Mouse (Mus musculus): Measurements from ENCODE around the gene Ctnnbip1.
A peak's percentile ranks its signal among the peaks of the same experiment; 100 is the strongest.

The Ctnnbip1 gene

DNA sequence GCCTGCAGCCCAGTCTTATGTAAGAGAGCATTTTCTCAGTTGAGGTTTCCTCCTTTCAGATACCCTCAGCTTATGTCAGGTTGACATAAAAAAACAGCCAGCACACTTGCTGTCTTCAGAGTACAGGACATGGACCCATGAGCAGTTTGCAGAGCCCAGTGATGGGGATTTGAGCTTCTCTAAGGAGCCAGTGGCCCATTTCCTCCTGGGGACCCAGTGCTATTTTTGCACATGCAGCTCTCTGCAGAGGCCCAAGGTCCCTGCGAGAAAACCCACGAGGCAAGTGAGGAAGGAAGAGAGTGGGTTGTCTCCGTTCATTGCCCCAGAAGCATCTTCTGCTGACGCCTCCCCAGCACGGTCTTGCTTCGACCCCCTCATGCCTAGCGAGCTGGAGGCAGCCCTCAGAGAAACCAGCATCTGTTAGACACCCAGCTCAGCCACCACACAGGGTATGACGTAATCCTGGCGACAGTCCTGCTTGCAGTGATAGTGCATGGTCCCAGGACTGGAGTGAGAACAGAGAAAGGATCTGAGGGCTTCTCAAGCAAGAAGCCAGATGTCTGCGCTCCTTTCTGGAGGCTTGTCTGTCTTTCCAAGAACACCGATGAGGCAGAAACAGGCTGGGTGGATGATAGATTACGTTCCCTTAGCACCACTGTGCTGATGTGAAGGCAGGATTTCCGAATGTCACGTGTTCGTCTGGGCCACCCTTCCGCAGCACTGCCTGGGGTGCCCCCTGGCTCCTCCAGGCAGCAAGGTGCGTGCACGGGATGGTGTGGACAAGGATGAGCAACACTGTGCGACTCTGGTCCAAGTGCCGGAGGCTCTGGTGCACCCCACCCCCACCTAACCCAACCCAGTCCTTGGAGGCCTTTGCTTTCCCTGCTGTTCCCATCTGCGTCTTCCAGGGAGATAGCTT, 44.2 kb downstream of the Ctnnbip1 start:
- no peak for DNase-seq (ENCODE audit: low read depth, low spot score)

DNA sequence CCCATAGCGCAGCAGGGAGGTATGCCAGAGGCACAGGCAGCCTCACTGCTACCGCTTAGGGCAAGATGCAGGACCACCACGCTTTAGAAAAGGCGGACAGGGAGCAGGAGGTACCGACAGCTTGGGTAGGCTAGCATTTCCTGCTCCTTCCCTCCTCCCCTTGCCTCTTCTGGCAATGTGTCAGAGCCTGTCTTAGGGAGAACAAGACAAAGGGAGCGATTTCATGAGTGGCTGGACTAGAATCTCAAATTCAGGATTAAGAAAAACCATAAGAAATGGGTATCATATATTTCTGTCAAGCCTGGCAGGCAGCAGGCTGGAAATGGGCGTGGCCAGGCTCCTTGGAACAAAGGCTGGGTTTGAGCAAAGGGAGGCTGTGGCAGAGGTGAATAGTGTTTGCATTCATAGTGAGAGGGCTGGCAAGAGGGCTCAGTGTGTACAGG, 44.9 kb downstream of the Ctnnbip1 start:
- DNase-seq (ENCODE audit: low read depth, low spot score) = no peak

DNA sequence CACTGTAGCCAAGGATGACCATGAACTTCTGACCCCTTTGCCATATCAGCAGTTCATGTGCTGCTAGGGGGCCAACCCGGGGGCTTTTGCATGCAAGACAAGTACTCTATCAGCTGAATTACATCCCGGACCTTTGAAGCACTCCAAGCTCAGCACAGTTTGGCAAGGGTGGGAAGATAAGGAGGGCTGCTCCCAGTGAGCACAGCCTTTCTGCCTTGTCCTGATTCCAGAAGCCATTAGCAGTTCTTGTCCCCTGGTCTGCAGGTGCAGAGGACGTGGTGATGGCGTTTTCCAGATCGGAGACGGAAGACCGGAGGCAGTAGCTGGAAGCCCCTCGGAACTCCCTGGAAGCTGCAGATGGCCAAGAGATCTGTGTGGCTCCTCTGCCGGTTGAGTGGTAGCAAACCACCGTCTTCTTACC, 45.9 kb downstream of the Ctnnbip1 start:
- DNase-seq (ENCODE audit: low read depth, low spot score) = no peak

DNA sequence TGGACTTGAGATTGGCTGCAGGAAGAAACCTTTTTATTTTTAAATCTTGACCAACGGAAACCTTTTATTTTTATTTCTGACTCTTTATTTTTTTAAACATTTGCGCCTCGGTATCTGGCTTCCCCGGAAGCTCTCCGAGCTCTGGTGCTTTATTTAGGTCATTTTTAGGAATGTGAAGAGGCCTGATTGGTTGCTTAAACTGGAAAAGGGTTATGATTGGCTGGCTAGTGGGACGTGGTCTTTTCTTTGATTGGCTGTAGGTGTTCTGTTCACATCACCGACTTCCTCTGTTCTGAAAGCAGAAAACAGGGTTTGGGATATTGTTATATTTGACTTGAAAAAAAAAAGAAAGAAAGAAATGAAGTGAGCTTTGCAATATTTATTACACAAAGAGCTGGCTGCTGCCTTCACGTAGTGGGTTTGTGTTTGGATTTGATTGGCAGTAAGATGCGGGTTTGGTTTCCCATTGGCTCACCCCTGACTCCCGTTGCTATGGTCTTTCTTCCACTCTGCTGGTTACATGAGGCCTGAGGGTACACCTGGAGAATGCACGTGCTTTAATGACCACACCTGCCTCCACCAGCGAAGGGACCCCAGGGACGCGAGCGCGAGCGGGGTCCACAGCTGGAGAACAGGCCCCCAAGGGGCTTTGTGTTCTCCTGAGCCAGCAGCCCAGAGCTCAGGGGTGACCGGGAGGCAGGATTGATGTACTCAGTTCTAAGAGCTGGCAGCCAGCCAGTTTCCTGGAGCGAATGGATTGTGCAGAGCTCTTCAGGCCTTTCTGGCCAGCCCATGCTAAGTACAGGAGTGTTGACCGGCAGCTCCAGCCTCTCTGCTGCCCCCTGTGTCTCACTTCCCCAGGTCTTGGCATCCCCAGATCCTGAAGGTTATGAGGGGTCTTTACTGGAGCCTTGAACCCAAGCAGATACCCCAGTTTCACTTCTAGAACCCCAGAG, 46.7 kb downstream of the Ctnnbip1 start:
- peak; percentile 54 for DNase-seq (ENCODE audit: low read depth, low spot score)

DNA sequence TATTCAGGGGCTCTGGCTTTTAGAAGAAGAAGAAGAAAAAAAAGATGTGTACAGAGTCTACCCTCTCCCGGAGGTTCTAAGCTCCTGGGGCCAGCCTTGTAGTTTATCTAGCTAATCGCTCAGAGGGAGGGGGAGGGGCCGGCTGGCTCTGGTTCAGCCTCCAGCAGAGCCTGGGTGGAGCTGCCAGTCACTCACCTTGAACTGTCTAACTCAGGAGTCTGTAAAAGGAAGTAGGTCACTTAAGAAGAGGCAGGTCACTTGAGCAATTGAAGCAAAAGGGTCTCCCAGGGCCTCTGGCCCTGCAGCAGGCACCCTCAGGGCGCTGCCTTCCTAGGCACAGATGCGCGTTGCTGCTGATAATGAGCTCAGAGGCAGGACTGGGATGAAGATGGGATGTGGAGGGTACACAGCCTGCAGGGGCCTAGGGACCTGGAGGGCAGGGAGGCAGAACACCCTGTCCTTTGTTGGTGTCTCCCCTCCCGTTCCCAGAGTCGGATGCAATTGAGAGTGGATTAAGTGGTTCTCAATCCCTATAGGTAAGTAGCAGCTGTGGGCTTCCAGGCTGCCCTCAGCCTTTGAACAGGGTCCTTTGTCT, 49.5 kb downstream of the Ctnnbip1 start:
- DNase-seq (ENCODE audit: low read depth, low spot score) = peak; percentile 85

DNA sequence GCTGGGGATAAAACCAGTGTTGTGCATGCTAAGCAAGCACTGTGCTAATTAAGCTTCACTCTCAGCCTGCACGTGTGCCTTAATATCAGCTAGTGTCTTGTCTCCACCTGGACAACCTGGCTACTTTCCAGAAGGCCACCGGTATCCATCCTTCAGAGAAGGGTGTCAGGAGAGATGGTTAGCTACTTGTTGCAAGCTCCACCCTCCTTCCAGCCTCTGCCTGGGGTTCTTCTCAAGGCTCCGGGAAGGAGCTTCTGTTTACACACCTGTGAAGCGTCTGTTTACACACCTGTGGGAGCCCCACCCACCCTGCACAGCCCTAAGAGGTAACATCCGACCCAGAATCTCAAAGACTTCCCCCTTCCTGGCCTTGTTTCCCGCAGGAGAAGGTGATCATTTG, 50.6 kb downstream of the Ctnnbip1 start:
- no peak for DNase-seq (ENCODE audit: low read depth, low spot score)

DNA sequence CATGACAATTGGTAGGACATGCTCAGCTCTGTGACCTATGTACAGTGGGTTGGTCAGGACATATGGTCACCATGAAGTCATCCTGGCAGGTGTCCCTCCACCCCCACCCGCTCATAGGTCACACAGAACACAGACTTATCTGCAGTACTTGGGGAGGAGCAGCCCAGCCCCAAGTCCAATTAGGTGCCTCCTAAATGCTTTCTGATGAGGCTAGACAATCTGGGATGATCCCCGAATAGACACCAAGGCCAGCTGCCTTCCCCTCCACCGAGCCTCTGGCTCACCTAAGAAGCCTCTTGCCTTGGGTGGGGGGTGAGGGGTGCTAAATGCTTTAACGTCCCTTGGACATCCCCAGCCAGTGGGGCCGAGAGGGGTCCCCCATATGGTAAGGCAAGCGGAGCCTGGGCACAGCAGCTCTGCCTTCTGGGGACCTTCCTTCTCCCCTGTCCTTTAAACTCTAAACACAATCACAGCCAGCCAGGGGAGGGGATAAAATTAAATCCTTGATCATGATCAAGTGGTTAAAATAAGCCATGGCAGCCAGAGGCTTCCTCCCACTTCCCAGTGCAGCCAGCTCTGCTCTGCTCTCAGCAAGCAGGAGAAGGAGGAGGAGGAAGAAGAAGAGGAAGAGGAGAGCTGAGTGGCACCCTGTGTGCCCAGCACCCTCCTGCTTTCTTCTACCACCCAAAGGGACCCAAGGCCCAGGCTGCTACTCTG, 51.9 kb downstream of the Ctnnbip1 start:
- no peak for DNase-seq (ENCODE audit: low read depth, low spot score)

DNA sequence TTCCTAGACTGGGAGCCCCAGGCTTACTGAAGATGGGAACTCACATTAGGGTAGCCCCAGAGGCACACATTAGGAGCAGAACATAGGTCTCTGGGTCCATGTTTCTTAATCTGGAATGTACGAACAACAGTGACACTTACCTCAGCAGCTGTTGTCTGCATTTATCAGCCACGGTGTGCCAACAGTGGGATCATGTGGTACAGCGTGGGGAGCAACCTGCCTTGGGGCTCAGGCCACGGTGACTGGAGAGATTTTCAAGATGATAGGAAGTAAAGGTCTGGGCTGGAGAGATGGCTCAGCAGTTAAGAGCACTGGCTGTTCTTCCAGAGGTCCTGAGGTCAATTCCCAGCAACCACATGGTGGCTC, 52.4 kb downstream of the Ctnnbip1 start:
- DNase-seq (ENCODE audit: low read depth, low spot score) = no peak

DNA sequence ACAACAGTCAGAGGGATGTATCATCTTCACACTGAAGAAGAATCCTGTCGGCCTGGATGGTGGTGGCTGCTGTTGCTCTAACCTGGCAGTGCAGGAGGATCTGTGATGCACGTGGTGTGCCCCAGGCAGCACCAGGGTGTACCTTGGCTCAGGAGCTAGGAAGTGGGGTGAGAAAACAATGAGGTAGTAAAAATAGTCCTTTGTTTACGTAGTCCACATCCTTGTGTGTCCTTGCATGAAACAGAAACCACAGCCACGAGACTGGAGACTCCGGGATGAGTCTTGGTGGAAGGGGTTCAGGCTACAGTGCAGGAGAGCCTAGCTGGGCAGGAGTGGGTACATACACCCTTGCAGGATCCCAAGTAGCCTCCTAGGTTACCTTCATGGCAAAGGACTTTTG, 53.2 kb downstream of the Ctnnbip1 start:
- no peak for DNase-seq (ENCODE audit: low read depth, low spot score)

DNA sequence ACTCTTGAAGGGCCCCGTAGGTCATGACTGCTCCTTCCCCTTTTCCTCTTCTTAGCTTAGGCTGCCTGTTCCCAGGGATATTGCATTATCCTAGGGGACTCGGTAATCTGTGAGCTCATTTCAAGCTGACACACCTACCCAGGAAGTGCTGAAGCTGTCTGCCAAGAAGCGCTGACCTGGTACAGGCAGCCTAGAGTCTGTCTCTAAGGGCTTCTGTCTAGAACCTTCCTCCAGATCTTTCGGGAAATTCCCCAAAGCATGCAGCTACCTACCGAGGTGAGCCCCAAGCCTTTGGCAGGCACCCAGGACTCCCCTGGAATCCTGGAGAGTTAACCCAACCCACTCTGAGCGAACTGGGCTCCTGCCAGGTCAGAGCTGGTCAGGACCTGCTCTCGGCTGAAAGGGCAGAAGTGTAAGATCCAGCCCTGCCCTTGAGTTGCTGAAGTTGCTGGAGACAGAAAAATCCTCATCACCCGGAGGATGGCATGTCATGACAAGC, 53.7 kb downstream of the Ctnnbip1 start:
- DNase-seq (ENCODE audit: low read depth, low spot score) = no peak

DNA sequence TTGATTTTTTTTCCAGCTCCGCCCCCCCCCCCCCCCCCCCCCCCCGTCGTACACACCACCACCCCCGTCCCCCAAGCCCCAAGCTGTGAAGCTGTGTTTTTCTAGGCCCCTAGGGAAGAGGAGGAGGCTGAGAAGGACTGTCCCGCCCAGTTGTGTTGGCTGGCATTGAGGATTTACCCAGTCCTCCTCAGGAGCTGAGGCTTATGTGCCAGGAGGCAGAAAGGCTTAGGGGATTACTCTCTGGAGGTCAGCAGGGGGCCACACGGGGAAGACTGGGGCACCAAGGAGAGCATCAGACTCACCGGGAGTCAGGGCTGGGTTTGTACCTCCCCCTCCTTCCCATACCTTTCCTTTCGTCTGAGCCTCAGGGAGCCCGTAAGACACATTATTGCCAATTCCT, 54.4 kb downstream of the Ctnnbip1 start:
- no peak for DNase-seq (ENCODE audit: low read depth, low spot score)

DNA sequence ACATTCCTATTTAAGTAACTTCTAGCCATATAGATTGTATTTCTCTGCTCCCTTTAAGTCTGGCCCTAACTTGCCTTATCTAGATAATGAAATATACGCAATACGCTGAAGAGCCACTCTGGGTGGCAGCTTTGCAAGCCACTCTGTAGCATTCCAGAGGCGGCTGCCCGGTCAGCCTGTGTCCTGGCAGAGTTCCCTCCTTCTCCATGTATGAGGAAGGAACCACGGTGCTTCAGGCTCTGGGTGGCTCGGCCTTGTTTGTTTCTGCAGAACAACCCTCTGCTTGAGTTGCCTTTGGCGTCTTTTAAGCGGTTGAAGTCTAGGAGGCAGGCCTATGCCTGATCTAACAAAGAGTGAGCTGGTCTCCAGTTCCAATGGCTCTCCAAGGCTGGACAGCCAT, 54.8 kb downstream of the Ctnnbip1 start:
- no peak for DNase-seq (ENCODE audit: low read depth, low spot score)

DNA sequence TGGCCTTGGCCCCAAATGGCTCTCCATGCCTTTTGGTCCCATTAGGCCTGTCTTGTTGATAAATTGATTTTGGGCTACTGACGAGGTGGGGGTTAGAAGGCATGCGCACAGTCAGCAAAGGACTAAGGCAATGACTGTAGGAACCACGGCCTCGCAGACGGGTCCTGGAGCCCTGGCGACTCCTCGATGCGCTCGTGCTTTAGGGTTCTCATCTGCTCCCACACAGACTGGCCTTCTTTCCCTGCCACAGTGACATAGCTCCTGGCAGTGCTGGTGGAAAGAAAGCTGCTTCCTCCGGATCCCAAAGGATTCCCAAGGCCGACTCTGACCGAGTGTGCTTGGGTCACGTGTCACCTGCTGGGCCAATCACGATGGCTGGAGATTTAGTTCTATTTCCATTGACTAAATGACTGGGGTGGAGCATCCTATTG, 56.4 kb downstream of the Ctnnbip1 start:
- peak; percentile 84 for DNase-seq (ENCODE audit: low read depth, low spot score)

DNA sequence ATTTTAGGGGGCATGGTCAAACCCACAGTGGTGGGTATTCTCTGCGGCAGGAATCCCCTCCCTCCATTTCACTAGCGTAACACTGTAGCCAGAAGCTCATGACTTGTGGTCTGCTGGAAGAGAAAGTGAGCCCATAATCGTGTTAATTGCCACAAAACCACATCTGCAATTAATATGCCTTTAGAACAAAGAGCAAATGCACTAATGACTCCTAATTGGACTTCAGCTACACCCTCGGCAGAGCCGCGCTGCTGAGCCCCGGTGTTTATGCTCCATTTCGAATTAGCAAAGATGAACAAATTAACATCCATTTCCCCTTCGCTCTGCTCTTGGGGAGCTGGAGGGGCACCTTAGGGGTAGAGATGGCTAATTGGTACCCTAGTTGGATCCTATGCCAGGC, 58.0 kb downstream of the Ctnnbip1 start:
- DNase-seq (ENCODE audit: low read depth, low spot score) = no peak

DNA sequence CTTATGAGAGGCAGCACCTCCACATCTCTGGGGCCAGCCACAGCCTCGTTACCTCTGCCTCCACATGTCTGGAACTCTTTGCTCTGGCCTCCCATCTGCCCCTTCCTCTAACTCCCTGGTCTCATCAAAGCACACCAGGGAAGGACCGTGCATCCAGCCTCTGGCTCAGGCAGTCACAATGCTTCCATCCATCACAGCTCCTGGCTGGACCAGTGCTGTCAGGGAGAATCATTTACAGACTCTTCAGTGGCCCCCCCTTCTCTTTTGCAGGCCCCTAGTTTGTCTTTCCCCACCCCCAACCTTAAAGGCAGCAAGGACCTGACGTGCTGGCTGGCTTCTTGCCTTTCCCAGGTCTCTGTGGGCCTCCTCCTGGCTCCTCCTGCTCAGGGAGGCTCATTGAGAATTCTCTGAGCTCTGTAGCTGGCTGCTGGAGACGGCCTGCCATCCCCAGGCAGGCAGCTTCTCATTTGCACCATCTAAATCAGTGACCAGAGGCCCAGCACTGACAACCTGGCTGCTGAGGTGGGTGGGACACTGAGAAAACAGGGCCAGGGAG, 59.0 kb downstream of the Ctnnbip1 start:
- DNase-seq (ENCODE audit: low read depth, low spot score) = no peak

DNA sequence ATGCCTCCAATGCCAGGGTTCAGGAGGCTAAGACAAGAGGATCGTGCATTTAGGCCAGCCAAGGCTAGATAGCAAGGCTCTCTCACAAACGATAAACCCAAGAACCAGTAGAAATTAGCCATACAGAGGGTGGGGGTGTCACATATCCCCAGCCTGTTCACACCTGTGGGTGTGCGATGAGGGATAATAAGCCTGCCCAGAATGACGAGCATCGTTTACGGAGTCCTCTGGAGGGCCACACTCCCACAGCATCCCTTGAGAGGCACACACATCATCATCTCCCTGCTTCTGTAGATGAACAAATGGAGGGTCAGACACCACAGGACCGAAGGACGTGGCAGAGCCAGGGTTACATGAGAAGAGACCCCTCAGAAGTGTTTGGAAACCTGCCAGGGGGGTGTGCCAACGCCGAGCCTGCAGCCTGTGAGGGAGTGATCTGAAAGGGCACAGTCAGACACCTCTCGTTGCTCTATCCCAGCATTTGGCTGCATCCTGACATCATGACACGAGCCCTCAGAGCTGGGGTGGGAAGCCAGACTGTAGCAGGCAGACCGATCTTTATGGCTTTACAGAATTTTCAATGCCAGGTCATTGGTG, 60.1 kb downstream of the Ctnnbip1 start:
- DNase-seq (ENCODE audit: low read depth, low spot score) = no peak

DNA sequence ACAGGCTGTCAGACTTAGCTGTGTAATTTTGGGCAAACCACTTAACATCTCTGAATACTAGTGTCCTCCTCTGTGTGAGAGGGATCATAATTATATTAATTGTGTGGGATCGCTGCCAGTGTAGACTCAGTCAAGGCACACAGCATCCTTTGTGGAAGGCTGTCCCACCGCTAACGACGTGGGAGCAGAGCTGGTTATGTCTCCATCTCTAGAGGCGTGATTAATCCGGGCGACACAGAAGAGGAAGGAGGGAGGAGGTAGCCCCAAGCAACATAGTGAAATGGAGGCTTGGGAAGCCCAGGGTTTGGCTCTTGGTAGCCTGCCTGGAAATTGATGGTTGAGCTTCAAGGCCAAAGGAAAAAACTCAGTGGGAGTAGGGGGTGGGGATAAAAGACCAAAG, 60.8 kb downstream of the Ctnnbip1 start:
- no peak for DNase-seq (ENCODE audit: low read depth, low spot score)

DNA sequence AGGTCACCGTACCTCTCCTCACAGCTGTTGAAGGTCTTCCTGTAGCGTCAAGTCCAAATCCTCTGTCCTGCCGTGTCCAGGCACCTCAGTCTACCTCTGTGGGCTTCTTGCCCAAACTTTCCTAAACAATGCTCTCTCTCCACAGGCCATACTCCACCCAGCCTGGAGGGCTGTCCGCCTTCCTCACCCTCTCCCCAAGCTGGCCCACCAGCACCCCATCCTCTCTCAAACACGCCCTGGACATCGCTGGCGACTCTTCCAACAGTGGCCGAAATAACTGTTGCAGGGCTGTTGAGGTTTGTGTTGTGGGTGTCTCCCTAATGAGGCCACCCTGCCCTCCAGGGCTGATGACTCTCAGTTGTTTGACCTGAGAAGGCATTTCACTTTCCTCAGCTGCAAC, 67.2 kb downstream of the Ctnnbip1 start:
- no peak for DNase-seq (ENCODE audit: low read depth, low spot score)

DNA sequence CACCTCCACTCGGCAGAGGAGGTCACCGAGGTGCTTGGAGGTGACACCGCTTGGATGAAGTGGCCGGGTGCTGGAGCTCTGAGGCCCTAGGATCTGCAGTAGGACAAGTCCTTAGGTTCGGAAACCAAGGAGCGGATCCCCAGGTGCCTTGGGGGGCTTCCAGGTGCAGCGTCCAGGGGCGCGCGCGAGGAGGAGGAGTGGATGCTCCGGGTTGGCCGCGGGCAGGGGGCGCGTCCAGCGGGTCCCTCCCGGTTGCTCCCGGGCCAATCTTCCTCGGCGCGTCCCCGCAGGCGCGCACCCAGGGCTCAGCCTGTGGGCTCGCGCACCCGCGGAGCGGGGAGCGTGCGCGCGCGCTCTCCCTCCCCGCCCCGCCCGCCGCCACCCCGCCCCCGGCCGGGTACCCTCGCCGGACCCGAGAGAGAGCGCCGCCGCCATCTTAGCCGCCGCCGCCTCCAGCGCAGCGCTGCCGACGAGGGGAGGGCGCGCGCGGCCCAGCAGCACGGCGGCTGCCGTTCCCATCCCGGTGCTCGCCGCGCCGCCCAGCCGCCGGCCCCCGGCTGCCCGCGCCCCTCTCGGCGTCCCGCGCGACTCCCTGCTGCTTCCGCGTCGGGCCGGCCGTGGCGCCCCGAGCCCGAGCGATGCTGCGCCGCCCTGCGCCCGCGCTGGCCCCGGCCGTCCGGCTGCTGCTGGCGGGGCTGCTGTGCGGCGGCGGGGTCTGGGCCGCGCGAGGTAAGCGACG, 68.2 kb downstream of the Ctnnbip1 start, which contains the start of gene Clstn1:
Gene Clstn1, plus strand, starts transcription at position 425 of the 739 bp plus-strand sequence.
- peak; percentile 85 for DNase-seq (ENCODE audit: low read depth, low spot score)
